Mouse (Mus musculus) stomach, embryonic 16.5 days (tissue): ENCODE data around the gene AF067063. TPM values are rescaled to one million over a fixed set of nuclear protein-coding genes. Genes with fewer than 3 reads are reported as not detected.
"Not testable (repeated sequence)": the region's sequence is repeated elsewhere in the genome, so short reads cannot be mapped to it uniquely, and the experiment has no call there.

ENCODE experiments used
- ATAC-seq: fragments of 200-750 bp; cut with Nextera tagmentation; 2 replicates; pipeline ENCODE4 v1.8.0; 2017; ENCODE audit warnings: moderate number of reproducible peaks, moderate TSS enrichment; ENCODE audit not compliant: insufficient read depth, low FRiP score
- H3K27ac ChIP-seq: fragments of 300-500 bp; sonication (generic); 2 replicates; pipeline ENCODE4 v1.5.1; 2014; ENCODE audit warnings: low read length
- H3K27me3 ChIP-seq: fragments of 300-500 bp; sonication (generic); 2 replicates; pipeline ENCODE4 v1.6.1; 2014; ENCODE audit warnings: low read length, control low read depth, mixed read lengths; ENCODE audit not compliant: control insufficient read depth, insufficient read depth
- H3K36me3 ChIP-seq: fragments of 300-500 bp; sonication (generic); 2 replicates; pipeline ENCODE4 v1.6.1; 2014; ENCODE audit warnings: low read length; ENCODE audit not compliant: control insufficient read depth, insufficient read depth
- H3K4me1 ChIP-seq: fragments of 300-500 bp; sonication (generic); 2 replicates; pipeline ENCODE4 v1.6.1; 2014; ENCODE audit warnings: low read length, control low read depth, mixed read lengths; ENCODE audit not compliant: control insufficient read depth, insufficient read depth
- H3K4me2 ChIP-seq: fragments of 300-500 bp; sonication (generic); 2 replicates; pipeline ENCODE4 v1.6.1; 2014; ENCODE audit warnings: low read depth, low read length, mixed read lengths
- H3K4me3 ChIP-seq: fragments of 300-500 bp; sonication (generic); replicated peaks from 2 replicates; pipeline ENCODE4 v1.5.1; 2014; ENCODE audit warnings: mild to moderate bottlenecking, low read length
- H3K9ac ChIP-seq: fragments of 300-500 bp; sonication (generic); 2 replicates; pipeline ENCODE4 v1.6.1; 2014; ENCODE audit warnings: low read length
- H3K9me3 ChIP-seq: fragments of 300-500 bp; sonication (generic); replicated peaks from 2 replicates; pipeline ENCODE4 v1.6.1; 2016; ENCODE audit warnings: low read length, control low read depth; ENCODE audit not compliant: control insufficient read depth
- WGBS: fragments of 180-500 bp; shearing (Covaris S2); extraction: QIAGEN DNeasy Blood & Tissue Kit; methylation state at CpG from one replicate; pipeline ENCODE4 v1.1.7; 2014; 5-methylcytosine and 5-hydroxymethylcytosine counted together
- polyA plus RNA-seq: library from polyadenylated mRNA; unstranded; fragments of >200 nt; fragmentation: Nextera tagmentation; extraction: Ambion mirVana; gene quantifications from 2 replicates; pipeline ENCODE4 v1.2.1, GENCODE M21; 2015

AF067063 gene
- polyA plus RNA-seq = not detected in 2 replicates

DNA sequence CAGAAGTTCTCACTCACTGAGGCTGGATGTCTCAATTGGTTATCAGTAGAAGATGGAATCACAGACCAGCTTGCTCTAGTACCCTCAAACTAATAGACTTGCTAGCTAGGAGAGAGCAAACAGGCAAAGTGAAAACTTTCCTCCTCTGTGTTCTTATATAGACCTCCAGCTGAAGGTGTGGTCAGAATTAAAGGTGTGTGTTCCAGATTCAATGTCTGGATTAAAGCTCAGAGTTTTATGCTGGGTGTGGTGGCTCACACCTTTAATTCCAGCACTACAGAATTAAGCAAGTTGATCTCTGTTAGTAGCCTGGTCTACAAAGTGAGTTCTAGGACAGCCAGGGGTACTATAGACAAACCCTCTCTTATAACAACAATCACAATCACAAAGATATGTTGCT lies at the start of gene AF067063:
Gene AF067063 (minus strand): TSS at position 101 of the 400 bp plus-strand sequence.
- H3K27ac ChIP-seq, H3K4me3 ChIP-seq, ATAC-seq, H3K9ac ChIP-seq, H3K4me2 ChIP-seq, H3K9me3 ChIP-seq, H3K36me3 ChIP-seq, H3K4me1 ChIP-seq, H3K27me3 ChIP-seq: not testable (repeated sequence)

DNA sequence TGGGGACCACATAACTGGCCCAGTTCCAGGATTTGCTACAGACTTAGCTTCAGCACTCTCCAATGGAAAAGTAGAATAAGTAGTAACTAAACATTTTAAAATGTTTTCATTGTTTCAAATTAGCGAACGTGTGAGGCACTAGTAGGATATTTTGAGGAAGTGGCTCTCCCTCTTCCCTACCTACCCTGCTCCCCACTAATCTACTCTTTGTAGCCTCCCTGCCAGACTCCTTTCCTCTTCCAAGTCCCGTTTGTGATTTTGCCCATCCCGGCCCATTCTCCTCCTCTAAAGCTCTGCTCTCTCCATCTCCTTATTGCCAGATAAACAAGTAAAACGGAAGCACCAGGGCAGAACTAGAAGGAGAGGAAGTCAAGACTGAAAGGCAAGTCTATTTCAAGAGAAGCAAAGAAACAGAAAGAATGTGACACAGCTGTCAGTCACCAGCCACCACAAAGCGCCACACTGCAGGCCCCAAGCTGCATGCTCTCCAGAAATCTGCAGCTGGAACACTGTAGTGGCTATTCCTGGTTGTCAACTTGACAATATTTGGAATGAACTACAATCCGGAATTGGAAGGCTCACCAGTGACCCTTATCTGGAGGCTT lies 34.5 kb upstream of the AF067063 start:
- not testable (repeated sequence) for H3K27me3 ChIP-seq, H3K4me3 ChIP-seq, H3K9ac ChIP-seq, H3K36me3 ChIP-seq, H3K27ac ChIP-seq, H3K4me2 ChIP-seq, H3K9me3 ChIP-seq, ATAC-seq, H3K4me1 ChIP-seq
- WGBS = 69% methylated on average over 6 of the region's 7 CpGs

DNA sequence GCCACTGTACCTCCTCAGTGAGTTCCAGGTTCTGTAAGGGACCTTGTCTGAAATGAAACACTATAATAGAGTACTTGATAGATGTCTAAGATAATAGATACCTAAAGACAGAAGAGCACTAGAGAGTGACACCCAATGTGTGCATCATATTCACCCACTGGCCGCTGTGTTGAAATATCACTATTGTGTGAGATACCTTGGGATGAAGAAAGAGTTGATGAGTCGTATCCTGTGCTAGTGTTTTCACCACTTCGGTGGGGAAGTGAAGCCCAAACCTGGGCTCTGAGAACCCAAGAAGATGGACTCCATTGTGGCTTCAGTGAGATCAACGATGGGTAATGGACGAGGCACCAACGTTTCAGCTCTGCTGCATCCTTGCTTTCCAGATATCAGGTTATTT lies 32.4 kb upstream of the AF067063 start:
- H3K9ac ChIP-seq = not testable (repeated sequence)
- WGBS = no CpG with 5 or more reads among the region's 6 CpGs

DNA sequence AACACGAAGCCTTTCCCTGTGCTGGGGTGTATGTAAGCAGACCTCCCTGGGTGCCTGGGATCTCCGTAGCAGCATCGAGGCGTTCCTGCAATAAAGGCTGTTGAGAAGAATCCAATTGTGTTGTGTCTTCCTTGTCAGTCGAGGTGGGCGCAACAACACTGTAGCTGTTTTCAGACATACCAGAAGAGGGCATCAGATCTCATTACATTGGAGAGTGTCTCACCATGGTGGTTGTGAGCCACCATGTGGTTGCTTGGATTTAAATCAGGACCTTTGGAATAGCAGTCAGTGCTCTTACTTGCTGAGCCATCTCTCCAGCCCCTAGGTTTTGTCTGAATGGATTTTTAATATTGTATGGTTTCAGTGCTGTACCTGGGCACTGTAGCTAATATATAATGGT lies 10.0 kb upstream of the AF067063 start:
- H3K9ac ChIP-seq, ATAC-seq, H3K9me3 ChIP-seq, H3K4me3 ChIP-seq, H3K36me3 ChIP-seq, H3K27me3 ChIP-seq, H3K4me2 ChIP-seq, H3K27ac ChIP-seq, H3K4me1 ChIP-seq: not testable (repeated sequence)
- 30% methylated on average over 6 of the region's 6 CpGs for WGBS

More for the DNA sequence above, 32.4 kb upstream of the AF067063 start:
- H3K36me3 ChIP-seq, H3K27ac ChIP-seq, H3K4me1 ChIP-seq, H3K4me3 ChIP-seq, H3K27me3 ChIP-seq, ATAC-seq, H3K4me2 ChIP-seq, H3K9me3 ChIP-seq: not testable (repeated sequence)

DNA sequence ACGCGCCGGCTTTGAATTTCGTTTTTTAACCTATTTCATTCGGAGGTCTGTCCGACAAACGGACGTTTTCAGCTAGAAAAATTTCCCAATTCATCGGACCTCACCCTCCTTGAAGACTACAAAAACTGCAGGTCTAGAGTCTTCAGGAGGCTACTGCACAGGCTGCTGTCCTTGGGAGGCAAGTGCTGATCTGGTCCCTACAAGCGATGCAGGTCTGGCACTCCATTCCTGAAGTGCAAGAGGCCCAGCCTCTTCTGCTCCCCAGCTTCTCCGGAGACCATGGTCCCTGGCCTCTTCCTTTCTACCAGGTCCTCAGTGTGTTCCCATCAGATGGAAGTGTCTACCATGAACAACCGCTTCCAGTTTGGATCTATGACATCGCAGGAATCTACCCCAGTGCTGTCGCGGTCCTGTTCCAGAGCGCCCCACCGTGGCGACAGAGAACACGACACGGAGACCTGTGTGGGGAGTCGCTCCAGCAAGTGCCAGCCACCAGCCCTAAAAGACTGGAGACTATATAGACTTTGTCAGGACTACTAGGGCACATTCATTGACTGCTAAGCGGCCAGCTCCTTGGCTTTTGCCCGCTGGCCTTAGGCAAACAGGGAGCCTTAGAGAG lies 7.8 kb upstream of the AF067063 start:
- WGBS = 4% methylated on average over 14 of the region's 23 CpGs
- H3K27me3 ChIP-seq, H3K4me3 ChIP-seq, H3K9me3 ChIP-seq, H3K4me2 ChIP-seq, H3K9ac ChIP-seq, H3K27ac ChIP-seq, H3K36me3 ChIP-seq, H3K4me1 ChIP-seq, ATAC-seq: not testable (repeated sequence)

DNA sequence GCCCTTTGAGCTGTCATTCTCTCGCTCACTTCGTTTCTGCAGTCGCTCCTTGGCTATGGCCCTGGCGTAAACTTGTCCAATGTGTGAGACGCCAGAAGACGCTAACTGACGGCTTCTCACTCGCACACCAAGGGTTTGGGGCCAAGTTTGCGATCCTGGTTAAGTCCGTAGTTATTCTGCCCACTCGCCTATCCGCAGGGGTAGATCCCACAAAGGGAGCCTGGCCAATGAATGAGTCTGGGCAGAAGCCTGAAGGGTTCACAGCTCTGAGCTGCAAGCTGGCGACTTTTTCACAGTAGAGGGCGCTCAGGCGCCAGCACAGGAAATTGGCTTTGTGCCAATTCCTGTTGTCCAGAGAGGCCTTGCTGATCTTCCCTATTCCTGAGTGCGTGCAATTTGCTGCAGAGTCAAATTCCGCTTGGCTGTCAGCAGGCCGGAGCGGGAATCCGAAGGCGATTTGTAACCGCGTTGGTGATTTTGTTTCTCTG lies 6.4 kb upstream of the AF067063 start:
- H3K4me1 ChIP-seq, H3K27ac ChIP-seq, H3K9ac ChIP-seq, H3K9me3 ChIP-seq, H3K36me3 ChIP-seq, H3K27me3 ChIP-seq: not testable (repeated sequence)
- peak overlapping the region; percentile 42 for H3K4me2 ChIP-seq
- ATAC-seq = 0 out of 2 replicates have a peak, but pooled peaks have one; percentile 19
- 11% methylated on average over 22 of the region's 23 CpGs for WGBS
- peak overlapping the region; percentile 27 for H3K4me3 ChIP-seq

DNA sequence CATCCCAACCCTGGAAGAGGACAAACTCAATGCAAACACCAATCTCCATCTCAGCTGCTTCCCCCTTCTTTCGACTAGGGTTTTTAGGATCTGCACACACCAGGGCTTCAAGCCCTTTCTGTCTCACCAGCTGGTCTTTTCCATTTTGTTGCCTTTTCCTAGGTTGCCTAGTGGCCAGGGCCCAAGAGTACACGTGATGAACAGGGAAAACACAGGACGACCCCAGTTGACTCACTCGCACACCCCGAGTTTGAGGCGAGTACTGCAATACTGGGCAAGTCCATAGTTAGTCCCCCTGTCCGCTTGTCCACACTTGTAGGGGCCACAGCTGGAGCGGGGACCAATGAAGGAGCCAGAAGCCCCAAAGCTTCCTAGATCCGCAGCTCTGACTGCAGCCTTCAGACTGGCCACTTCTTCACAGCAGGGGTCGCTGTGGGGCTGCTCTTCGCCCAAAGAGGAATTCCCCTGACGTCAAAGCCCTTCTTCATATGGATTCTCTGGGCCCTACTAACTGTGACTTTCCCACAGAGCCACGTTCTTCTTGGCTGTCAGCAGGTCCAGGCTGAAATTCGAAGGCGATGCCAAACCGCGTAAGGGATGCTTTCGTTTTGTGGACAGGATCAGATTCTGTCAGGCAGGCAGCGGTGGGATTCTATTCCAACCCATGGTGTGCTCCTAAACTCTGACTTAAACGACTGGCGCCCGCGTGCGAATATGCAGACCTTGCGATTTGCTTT lies 5.5 kb upstream of the AF067063 start, which contains the start of gene D13Ertd608e:
Gene D13Ertd608e (plus strand): TSS at position 687 of the 737 bp plus-strand sequence.
- not testable (repeated sequence) for H3K36me3 ChIP-seq, H3K27ac ChIP-seq, H3K9ac ChIP-seq, H3K9me3 ChIP-seq, H3K4me1 ChIP-seq, H3K27me3 ChIP-seq
- peak; percentile 66 for ATAC-seq
- Histone ChIP-seq H3K4me3 (peak within 1 kb of the TSS; percentile 27), H3K4me2 (peak within 1 kb of the TSS; percentile 42)
- WGBS = 11% methylated on average over 18 of the region's 25 CpGs

DNA sequence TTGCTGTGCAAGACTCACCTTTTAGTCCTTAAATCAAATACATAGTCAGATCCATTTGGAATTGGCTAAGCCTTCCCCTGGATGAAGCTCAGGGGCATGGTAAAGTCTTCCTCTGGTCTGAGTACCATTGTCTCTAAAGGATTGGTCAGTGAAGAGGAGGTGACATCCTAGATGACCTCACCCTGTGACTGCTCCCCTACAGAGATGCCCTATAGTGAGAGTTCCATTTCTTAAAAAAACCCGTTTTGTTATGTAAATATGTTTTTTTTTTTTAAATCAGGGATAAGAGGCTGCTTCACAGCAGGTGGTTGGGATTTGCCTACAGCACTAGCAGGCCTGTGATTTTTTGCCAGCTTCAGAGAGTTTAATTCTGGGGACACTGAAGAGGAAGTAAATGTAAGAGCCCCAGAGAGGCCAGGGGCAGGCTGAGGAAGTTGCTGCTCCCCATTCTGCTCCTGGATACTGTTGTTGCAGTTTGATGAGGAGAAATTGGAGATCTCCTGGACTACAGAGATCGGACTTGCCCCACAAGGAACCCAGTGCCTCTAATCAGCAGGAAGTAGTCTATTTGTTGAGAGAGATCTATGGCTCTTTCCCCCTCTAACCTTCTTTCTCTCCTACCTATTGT lies 12.3 kb downstream of the AF067063 start:
- no peak overlapping the region for H3K4me3 ChIP-seq
- no peaks in the 10 kb centered on the region for H3K9me3 ChIP-seq
- H3K27ac ChIP-seq = no peak overlapping the region
- no peaks in the 10 kb centered on the region for H3K4me1 ChIP-seq
- no peak overlapping the region for H3K4me2 ChIP-seq
- H3K36me3 ChIP-seq = no peaks in the 10 kb centered on the region
- WGBS = 21% methylated on average over 2 of the region's 2 CpGs
- H3K9ac ChIP-seq = no peak overlapping the region
- no peaks in the 10 kb centered on the region for H3K27me3 ChIP-seq
- ATAC-seq = no peak

DNA sequence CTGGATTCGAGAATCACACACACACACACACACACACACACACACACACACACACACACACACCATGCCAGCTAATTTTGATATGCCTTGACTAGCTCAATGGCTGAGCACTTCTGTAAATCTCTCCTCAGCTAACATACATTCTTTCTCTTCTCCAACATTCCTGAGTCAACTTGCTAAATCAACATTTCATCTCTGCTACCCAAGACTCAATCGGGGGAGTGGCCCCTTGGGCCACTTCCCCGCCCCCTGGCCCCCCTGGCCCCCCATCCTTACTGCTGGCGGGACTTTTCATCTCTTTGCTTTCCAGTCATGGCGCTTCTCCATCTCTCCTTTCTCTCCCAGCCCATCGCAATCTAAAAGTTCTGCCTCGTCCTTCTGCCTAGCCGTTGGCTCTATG lies 13.2 kb downstream of the AF067063 start:
- H3K27ac ChIP-seq = no peak overlapping the region
- H3K4me3 ChIP-seq = no peak overlapping the region
- no peaks in the 10 kb centered on the region for H3K9me3 ChIP-seq
- 52% methylated on average over 8 of the region's 8 CpGs for WGBS
- no peaks in the 10 kb centered on the region for H3K36me3 ChIP-seq
- H3K9ac ChIP-seq = no peak overlapping the region
- no peaks in the 10 kb centered on the region for H3K4me1 ChIP-seq
- no peak overlapping the region for H3K4me2 ChIP-seq
- ATAC-seq = no peak
- no peaks in the 10 kb centered on the region for H3K27me3 ChIP-seq
